Mouse (Mus musculus): ENCODE measurements around the gene Hist3h2ba.

DNA sequence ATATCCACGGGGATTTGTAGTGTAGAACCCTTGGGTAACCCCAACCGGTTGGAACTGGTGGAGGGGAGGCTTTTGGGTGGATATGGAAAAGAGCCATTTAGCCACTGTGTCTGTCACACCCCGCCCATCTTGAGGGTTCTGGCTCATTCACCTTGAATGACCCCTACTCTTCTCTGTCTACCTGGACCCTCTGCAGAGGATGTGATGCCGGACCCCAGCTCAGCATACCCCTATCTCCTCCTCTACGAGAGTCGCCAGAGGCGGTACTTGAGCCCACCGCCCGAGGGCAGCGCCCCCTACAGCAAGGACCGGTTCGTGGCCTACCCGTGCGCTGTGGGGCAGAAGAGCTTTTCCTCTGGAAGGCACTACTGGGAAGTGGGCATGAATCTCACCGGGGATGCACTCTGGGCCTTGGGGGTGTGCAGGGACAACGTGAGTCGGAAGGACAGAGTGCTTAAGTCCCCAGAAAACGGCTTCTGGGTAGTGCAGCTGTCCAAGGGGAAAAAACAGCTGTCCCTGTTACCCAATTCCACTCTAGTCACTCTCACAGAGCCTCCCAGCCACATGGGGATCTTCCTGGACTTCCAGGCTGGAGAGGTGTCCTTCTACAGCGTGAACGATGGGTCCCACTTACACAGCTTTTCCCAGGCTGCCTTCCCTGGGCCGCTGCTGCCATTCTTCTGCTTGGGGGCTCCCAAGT, 22.3 kb downstream of the Hist3h2ba start:
- TF ChIP-seq GATA1 (IDR thresholded peaks at IDR 0.05; ENCODE audit: borderline replicate concordance, low read length), result no peak
- no peak for TF ChIP-seq FLI1 (IDR thresholded peaks at IDR 0.05; ENCODE audit: low read length)

All from megakaryocyte, embryonic 14.5 days (primary cell).